Mouse (Mus musculus): ENCODE data around the gene Uhrf1. TPM values are rescaled to one million over a fixed set of nuclear protein-coding genes. Genes with fewer than 3 reads are reported as not detected.

Gene Uhrf1
- total RNA-seq, 1 experiment from 2014 or later: 3.2 TPM

DNA sequence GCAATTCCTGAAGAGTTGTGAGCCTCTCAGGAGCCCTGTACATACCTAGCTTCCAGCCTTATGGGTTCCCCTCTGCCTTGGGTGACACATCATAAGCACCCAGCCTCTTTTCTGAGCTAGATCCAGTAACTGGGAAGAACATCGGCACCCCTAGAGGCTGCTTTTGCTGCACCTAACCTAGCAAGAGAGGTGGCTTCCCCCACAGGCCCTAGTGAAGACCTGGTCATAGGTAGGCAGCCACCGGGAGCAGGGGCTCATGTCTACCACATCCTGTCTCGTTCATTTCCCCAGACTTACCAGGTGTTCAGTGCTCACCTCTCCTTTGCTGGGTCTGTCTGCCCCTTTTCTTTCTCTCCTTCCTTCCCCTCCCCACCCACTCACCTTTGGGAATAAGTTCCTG lies 27.2 kb downstream of the Uhrf1 start:
- no peak for ATAC-seq (replicated peaks; ENCODE audit: insufficient number of reproducible peaks, low FRiP score, low TSS enrichment, poor library complexity, severe bottlenecking)

DNA sequence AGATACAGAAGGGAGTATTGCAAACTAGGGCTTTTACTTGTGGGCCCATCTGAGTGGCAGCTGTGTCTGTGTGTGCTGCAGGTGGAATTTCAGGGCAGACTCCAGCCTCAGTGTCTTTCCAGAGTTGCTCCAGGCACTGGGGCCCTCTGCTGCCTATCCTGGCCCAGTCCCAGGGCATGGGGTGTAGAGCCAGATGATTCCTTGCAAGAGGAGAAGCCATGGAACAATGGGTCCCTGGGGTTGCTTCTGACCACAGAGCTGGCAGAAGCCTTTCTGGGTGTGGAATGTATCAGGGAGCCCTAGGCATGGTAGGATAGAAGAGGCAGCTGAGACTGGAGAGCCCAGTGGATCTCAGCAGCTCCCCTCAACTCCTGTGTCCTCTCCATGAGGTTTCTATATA lies 28.1 kb downstream of the Uhrf1 start:
- no peak for ATAC-seq (replicated peaks; ENCODE audit: insufficient number of reproducible peaks, low FRiP score, low TSS enrichment, poor library complexity, severe bottlenecking)

DNA sequence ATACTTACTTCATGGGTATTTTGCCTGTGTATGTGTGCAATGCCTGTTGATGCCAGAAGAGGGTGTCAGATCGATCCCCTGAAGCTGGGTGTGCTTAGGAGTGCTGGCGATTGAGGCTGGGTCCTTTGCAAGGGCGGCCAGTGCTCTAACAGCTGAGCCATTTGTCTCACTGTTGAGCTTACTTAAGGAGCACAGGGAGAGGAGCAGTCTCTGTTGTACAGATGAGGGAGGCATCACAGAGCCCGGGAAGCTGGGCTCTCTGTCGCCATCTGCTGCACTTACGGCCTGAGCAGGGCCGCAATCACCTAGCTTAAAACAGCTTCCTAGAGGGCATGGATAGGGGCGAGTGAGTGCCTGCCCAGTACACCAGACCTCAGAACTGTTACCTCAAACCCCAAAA lies 29.9 kb downstream of the Uhrf1 start:
- no peak for ATAC-seq (replicated peaks; ENCODE audit: insufficient number of reproducible peaks, low FRiP score, low TSS enrichment, poor library complexity, severe bottlenecking)

DNA sequence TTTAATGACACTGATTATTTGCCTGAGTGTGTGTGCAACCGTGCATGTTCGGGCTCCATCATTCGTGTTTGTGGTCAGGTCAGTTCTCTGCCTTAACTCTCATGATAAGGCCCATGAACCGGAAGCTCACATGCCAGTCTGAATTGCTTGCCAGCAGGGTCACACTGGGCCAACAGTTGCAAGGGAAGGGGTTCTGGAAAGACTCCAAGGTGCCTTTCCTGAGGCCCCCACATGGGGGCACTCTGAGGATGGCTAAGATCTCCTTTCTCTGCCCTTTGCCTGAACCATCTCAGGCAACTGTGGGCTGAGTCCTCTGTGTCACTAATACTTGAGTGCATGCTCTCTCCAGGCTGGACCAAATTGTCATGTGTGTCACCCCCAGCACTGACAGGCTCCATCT lies 34.1 kb downstream of the Uhrf1 start:
- ATAC-seq (replicated peaks; ENCODE audit: insufficient number of reproducible peaks, low FRiP score, low TSS enrichment, poor library complexity, severe bottlenecking): peak; percentile 28; the same call in 1 of the 2 replicates

DNA sequence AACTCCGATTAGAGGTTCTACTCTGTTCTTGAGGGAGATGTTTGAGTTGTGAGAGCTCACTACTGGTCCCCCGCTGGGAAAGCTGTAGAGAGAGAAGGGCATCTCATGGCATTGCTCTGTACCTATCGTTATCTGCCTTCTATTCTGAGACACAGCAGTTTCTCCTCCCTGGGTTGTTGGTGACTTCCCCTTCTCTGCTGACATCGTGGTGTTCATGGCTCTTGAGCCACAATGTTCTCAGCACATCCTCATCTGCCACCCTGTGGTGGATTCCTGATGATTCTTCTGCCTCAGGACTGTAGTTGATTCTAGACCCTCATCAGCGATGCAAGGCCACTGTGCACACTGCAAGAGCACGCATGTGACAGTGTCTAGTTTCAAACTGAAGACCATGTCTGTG lies 34.7 kb downstream of the Uhrf1 start:
- ATAC-seq (replicated peaks; ENCODE audit: insufficient number of reproducible peaks, low FRiP score, low TSS enrichment, poor library complexity, severe bottlenecking): 0 out of 2 replicates have a peak, but pooled peaks have one; percentile 29

DNA sequence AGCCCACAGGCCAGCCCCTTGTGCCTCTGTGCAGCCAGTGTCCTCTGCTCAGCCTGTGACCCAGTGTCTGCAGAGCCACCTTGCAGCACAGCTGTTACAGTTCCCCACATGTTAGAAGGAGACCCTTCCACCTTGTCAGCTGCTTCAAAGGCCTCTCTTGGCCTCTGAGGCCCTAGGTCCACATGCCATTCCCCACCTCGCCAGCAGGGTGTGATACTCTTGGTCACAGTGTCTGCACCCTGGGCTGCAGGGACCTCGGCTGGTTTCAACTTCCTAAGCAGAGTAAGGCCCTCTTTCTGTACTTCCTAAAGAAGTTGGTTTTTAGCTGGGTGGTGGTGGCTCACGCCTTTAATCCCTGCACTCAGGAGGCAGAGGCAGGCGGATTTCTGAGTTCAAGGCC lies 35.8 kb downstream of the Uhrf1 start:
- peak; percentile 52; the same call in 1 of the 2 replicates for ATAC-seq (replicated peaks; ENCODE audit: insufficient number of reproducible peaks, low FRiP score, low TSS enrichment, poor library complexity, severe bottlenecking)

DNA sequence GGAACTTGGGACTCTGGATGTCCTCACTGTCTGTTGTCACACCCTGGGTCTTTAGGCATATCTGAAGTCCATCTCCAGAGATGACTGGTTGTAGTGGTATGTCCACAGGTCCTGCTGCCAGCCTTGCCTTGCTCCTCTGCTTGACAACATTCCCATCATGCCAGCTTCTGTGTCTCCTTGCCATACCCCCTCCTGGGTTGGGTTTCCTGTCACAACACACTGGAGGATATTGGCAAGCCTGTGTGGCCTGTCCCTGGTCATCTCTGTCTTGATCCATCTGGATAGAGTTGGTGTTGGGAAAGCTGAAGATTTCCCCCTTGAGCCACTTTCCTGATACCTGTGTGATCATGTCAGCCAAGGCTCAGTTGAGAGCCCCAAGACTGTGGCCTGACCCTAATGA lies 37.6 kb downstream of the Uhrf1 start:
- ATAC-seq (replicated peaks; ENCODE audit: insufficient number of reproducible peaks, low FRiP score, low TSS enrichment, poor library complexity, severe bottlenecking): no peak

DNA sequence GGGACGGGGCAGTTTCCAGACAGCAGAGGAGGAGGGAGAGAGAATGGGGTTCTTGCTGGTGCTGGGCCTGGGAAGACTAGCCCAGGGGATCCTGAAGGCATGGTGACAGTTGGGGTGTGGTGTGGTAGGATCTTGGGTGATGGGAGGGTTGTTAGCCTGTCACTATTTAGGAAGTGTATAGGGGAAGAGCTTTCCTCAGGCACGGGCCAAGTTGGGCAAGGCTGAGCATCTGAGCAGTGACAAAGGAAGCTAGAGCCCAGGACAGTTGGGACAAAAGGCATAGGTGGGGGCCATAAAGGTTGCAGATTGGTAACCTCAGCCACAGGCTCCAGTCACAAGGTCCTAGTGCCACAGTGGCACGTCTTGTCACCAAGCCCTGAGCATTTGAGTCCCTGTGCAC lies 40.3 kb downstream of the Uhrf1 start:
- no peak for ATAC-seq (replicated peaks; ENCODE audit: insufficient number of reproducible peaks, low FRiP score, low TSS enrichment, poor library complexity, severe bottlenecking)

DNA sequence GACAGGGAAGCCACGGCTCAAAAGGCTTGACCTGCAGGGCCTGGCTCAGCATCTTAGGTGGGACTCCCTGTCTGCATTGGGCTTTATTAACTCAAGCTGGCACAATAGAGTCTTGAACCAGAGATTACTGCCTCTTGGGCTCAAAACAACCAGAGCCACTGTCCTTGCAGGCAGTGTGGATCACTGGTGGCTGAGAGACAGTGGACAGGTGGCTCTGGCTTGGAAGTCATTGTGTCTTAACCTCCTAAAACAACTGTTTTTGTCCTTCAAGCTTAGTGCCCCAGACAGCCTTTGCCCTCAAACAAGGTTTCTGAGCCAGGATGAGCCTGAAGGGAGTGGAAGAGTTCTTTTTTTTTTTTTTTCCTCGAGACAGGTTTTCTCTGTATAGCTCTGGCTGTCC lies 42.2 kb downstream of the Uhrf1 start:
- no peak for ATAC-seq (replicated peaks; ENCODE audit: insufficient number of reproducible peaks, low FRiP score, low TSS enrichment, poor library complexity, severe bottlenecking)

DNA sequence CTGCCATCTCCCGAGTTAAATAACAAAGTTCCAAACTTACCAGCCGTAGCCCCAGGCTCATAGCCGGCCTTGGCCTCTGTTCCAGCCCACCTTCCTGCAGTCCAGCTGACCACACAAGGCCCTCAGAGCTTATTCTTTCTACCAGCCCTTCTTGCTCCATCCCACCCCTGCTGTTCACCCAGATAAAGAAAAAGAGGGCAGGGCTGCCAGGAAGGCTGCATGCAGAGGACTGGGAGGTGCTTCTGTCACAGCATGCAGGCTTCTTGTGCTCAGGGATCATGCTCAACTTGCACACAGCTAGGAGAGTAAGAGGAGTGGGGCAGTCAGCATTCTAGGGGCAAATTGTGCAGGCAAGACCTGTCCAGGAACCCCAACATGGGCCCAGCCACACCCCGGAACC lies 45.0 kb downstream of the Uhrf1 start:
- ATAC-seq (replicated peaks; ENCODE audit: insufficient number of reproducible peaks, low FRiP score, low TSS enrichment, poor library complexity, severe bottlenecking): no peak

DNA sequence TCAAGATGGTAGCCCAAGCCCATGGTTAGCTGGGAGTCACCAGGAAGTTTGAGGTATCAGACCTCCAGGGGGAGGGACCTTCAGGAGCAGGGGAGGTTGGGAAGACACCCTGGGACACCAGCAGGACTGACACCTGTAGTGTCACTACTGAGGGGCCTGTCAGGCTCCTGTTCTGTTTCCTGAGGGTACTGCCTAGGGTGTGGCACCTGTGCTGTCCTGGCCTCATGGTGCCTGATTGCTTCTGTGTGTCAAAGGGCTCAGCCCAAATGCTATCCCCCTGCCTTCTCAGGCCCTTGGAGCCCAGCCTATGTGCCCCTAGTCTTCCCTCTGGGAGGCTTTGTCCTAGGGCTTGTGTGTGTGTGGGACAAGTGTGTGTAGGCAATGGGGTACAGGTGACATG lies 45.5 kb downstream of the Uhrf1 start:
- ATAC-seq (replicated peaks; ENCODE audit: insufficient number of reproducible peaks, low FRiP score, low TSS enrichment, poor library complexity, severe bottlenecking): no peak

DNA sequence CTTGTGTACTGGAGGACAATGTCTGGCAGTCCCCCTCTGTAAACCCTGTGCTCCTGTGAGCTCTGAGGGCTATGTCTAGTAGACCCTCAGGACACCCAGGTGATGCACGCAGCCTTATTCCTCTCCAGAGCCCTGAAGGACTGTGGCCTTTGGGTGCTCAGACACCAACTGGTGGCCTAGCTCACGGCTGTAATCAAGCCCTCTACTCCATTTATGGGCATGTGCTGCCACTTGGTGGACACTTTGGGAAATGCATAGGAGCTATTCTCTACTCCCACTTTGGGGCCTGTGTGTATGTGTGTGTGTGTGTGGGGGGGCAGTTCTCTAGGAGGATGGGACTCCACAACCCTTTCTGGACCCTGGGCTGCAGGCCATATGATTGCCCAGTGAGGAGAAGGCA lies 47.6 kb downstream of the Uhrf1 start:
- ATAC-seq (replicated peaks; ENCODE audit: insufficient number of reproducible peaks, low FRiP score, low TSS enrichment, poor library complexity, severe bottlenecking): peak; percentile 68

DNA sequence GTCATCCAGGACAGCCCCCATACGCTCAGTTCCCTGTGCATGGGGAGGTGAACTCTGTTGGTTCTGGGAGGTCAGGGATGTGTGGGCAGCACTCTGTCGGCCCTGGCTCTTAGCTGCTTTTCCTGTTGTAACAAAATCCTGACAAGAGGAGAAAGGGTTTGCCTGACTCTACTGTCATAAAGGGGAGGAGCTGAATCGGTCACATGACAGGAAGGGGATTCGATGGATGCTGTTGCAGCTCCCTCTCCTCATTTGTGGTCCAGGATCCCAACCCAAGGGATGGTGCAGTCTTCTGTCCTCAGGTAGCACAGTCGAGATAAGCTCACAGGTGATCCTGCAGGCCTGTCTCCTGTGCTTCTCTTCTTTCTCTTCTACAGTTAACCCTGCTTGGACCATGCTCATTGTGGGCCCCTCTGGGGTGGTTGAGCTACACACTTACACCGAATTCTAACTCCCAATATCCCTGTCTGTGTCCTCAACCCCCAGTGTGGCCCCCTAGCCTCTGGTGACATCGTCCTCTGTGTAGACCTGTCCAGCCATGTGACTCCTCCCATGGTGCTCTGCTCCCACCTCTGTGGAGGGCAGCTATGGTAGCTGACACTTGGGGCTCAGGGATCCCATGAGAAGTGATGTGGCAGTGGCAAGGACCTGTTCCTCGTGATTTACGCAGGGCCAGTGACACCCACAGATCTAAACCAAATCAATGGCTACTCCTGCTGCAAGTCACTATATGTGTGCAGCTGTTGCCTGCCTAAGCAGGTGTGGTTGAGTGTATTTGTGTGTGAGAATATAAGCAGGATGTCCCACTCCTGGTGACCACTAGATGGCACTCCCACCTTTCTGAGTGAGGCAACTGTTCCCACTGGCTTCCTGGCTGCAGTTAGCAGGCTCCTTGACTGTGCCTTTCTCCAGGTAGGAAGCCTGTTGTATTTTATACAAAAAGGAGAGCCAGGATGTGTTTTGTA lies 54.1 kb downstream of the Uhrf1 start:
- peak; percentile 62 for ATAC-seq (replicated peaks; ENCODE audit: insufficient number of reproducible peaks, low FRiP score, low TSS enrichment, poor library complexity, severe bottlenecking)

DNA sequence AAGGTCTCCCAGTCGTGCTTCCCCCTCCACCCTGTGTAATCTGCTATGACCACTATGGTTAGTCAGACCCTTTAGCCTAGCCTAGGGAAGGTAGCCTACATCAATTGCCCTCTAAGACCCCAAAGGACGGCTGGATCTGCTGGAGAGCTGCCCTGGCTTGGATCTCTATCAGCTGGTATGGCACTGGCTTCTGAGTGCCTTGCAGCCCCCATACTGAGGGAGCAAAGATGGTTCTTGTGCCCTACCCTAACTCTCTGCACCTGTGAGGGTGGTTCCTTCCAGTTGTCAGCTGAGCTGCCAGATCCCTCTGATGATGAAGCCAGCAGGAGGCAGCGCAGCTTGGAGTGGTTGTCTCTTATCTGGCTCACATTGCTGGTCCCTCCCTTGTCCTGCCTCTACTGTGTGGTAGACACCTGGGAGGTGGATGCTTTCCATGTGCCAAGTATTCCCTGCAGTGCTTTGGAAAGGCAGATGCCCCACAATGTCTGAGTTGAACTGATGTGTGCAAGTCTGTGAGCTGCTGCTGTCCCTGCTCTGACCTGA lies 56.1 kb downstream of the Uhrf1 start:
- ATAC-seq (replicated peaks; ENCODE audit: insufficient number of reproducible peaks, low FRiP score, low TSS enrichment, poor library complexity, severe bottlenecking): no peak

DNA sequence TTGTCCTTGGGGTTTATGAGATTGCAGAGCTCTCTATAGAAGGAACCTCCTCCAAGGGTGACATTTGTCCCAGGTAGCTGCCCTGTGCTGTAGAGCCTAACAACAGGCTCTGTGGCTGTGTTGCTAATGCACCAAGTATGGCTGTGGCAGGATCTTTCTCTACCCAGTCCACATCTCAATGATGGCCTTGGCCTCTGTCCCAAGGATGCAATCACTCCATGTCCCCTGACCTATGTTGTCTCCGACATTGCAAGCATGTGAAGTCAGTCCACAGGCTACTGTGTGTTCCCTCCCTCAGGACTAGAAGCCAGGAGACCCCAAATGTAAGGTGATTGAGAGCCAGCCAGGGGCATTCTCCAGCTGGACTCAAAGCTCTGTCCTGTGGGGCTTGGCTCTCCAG lies 56.7 kb downstream of the Uhrf1 start:
- no peak for ATAC-seq (replicated peaks; ENCODE audit: insufficient number of reproducible peaks, low FRiP score, low TSS enrichment, poor library complexity, severe bottlenecking)

DNA sequence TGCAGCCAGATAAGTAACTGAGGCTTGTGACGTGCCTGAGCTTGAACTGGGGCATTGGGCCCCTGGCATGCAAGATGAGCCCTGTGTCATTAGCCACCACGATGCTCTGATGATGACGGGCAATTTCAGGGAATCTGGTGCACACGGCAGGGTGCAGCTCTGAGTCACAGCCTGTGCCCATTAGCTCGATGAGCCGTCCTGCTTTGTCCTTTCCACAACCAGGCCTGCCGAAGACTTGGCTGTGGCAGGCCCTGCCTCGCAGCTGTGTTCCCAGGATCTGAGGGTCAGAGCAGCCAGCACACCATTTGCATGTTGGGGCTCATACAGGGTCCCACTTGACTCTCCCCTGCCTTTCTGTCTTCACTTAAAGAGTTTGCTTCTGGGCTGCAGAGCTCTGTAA lies 57.3 kb downstream of the Uhrf1 start:
- no peak for ATAC-seq (replicated peaks; ENCODE audit: insufficient number of reproducible peaks, low FRiP score, low TSS enrichment, poor library complexity, severe bottlenecking)

DNA sequence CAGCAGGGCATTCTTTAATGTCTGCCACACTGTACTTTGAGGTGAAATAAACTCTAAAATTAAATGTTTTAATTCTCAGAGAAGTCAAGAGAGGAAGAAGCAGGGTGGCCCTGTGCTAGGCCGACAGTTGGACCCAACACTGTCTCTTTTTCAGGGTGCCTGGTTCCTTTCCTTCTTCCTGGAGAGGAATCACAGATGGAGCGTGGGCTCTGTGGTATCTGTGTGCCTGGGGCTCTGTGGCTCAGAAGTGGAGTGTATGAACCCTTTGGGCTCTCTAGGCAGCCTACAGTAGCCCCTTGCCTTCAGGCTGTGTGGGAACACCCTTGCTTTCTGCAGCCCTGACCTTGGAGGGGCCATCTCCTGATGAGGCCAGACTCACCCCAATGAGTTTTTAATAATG lies 58.4 kb downstream of the Uhrf1 start:
- no peak for ATAC-seq (replicated peaks; ENCODE audit: insufficient number of reproducible peaks, low FRiP score, low TSS enrichment, poor library complexity, severe bottlenecking)

DNA sequence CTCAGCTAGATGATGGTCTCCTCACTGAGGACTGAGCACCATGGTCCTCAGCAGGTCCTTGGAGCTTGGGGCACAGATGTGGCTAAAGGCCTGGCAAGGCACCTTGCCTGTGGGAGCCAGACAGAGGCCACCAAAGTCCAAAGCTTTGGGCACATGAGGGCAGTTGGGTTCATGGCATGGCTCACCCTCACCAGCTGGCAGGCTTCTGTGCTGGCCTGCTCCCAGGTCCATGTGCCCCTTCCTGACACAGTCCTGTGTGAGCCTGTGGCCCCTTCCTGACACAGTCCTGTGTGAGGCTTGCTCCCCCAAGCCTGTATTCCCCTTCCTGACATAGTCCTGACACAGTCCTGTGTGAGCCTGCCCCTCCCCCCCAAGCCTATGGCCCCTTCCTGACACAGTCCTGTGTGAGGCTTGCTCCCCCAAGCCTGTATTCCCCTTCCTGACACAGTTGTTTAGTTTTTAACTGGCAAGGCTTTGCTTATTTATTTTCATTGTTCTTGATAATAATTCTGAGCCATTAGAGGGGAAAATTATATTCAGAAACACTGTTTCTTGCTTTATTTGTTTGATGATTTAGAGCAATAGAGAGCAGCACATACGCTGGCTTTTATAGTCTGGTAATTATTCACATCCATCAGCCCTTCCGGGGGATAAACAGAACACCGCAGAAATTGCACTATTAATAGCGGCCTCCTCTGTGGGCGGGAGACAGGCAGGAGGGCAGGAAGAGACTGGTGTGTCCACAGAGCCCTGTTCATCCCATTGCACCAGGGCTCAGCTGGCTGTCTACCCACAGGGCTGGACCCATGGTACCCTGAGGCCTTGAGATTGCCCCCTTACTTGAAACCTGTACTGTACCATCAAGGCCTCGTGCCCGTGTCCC lies 62.9 kb downstream of the Uhrf1 start:
- no peak for ATAC-seq (replicated peaks; ENCODE audit: insufficient number of reproducible peaks, low FRiP score, low TSS enrichment, poor library complexity, severe bottlenecking)

DNA sequence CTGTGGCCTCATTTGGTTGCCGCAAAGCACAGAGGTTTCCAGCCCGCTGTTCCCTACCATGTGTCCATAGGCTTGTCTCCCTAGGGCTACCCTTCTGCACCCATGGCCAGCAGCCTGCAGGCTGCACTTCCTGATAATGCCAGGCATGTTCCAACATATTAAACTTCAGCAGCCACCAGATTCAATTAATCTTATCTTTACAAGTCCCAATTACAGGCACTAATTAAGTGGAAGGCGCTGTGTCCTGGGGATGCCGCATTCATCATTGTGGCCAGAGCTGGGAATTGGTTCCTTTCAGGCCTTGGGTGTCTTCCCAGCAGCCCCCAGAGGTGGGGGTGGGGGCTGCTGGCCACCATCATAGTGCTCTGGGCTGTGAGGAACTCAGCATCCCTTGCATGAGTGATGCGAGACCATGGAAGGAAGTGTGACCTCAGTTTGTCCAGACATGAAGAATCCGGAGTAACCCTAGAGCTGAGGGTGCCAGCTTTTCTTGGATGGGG lies 65.2 kb downstream of the Uhrf1 start:
- ATAC-seq (replicated peaks; ENCODE audit: insufficient number of reproducible peaks, low FRiP score, low TSS enrichment, poor library complexity, severe bottlenecking): no peak
